Mouse (Mus musculus) right cerebral cortex, postnatal 10 days (tissue): ENCODE data around the gene Gm9913.

Experiments used
- DNase-seq, 2 experiments: peaks; one replicate each; pipeline ENCODE4 v3.0.0; 2021; ENCODE audit warnings: low spot score in 2 of 2

Gene Gm9913

DNA sequence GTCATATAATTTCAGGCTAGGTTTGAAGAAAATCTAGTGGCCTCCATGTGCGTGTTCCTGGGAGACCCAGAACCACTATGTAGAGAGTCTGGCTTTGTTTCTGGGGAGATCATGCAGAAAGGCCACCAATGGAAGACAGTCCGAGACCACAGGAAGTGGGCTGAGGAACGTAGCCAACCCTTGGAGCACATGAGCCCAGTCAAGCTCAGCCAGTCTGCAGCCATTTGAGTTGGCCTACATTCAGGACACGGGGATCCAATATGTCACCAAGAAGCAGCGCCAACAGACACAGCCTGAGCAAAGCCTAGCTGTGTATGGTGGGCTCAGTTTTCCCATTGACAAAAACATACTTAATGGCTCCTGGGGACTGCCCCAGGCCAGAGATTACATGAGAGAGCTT is 8.2 kb upstream of the Gm9913 start:
- DNase-seq = no peak

GRCm38 (mm10) chr2:125498216-125498615 is 6.7 kb upstream of the Gm9913 start:
- DNase-seq = no peak

DNA sequence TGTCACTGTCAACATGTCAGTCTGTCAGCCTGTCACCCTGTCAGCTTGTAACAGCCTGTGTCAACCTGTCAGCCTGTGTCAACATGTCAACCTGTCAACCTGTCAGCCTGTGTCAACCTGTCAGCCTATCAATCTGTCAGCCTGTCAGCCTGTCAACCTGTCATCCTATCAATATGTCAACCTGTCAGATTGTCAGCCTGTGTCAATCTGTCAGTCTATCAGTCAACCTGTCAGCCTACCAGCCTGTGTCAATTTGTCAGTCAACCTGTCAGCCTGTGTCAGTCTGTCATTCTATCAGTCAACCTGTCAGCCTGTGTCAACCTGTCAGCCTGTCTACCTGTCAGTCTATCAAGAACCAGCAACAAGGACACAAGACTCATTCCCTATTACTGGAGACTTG is 3.4 kb upstream of the Gm9913 start:
- DNase-seq = no peak

DNA sequence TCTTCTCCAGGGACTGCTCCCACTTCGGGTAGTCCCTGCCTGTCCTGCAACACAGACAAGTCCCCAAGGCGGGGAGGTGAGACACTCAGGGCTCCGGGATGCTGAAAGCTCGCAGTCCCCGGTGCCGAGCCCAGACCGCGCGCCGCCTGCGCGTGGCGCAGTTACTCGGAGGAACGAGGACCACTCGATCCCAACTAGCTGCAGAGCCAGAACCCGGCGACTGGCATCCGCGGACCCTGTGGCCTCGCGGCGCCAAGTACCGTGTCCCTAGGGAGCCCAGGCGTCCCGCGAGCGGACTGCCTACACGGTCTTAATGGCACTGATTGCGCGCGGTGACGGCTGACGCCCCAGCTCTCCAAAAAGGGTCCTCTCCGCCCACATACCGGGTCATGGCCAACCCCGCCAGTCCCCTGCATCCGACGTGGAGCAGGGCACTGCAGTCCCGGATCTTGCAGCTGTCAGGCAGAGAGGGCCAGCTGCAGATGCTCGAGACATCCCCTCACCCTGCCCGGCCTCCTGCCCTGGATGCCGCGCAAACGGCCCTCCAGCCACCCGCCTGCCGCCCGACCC is 942 bp downstream of the Gm9913 start:
- peak; percentile 69 to 71 for DNase-seq

DNA sequence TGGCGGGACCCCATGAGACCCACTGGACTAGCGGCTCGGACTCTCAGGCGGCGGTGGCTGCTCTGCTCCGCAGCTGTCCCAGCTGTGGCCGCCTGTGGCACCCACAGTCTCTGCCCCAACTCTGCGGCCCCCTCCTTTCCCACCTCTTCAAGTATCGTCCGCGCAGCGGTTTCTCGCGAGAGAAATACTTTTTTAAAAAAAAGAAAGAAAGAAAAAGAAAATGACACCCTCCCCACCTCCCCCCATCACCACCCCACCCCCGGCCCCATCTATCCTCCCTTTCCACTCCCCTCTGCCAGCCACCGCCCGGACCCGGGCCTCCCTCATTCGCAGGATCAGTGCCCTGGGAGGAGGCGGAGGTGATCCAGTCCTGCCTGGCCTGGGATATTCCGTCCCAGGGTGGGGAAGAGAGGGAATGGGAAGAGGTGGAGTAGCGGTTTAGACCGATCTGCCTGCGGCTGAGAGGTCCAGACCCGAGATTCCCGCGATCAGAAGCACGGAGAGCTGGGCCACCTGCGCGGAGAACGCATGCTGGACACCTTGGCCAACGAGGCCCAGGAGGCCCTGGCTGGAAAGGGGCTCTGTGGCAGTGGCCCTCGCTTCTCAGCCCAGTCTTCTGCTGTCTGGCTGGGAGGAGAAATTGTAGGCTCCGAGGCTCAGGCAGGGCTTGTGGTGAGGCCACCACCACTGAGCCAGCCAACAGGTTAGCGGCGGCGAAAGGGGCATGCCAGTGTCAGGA is 1.6 kb downstream of the Gm9913 start:
- DNase-seq = peak; percentile 74 to 77

DNA sequence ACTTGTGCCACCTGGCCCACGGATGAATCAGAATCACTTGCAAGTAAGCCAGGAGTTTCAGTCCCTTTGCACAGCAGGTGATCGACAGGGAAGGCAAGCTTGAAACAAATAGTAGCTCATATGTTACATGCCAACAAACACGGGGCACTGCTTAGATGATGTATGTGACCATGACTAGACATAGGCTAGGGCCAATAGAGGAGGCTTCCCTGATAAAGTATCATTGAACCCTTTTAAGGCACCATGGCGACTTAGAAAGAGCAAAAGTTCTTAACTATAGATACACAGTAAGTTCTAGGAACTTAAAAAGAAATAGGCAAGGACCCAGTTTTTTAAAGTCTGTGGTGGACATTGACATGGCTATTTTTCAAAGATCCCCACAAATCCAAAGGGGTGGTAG is 3.0 kb downstream of the Gm9913 start, which contains the start of gene Fbn1:
Gene Fbn1 (minus strand): TSS at position 101 of the 400 bp plus-strand sequence.
- DNase-seq = no peak

DNA sequence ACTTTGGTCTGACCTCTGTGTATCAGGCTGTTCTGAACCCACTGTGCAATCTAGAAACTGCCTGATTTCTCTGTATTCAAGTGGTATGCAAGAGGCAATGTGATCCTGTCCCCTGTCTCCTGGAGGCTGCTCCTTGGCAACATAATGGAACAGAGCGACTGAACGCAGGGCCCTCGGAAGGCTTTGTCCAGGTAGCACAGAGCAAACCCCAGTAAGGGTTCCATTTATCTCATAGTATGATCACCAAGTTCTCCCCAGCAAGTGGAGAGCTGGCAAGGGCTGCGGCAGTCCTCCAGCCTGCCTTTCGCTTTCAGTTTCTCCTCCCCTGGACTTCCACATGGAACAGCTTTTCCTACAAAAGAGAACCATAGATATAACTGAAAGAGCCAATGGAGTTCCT is 3.5 kb downstream of the Gm9913 start:
- no peak for DNase-seq

DNA sequence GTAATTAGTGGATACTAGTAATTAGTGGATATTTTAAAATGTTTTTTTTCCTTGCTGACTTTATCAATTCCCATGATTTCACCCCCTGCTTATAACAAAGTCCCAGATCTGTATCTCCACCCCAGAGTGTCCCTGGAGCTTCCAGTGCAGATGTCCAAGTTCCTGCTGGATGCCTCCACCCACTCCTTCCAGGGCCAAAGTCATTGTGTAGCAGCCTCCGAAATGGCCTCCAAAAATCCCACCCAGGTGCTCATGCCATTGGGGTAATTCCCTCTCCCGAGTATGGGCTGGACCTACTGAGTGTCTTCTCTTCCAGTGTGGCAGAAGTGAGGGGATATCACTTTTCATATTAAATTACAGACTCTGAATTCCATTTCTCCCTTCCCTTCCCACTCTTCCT is 5.9 kb downstream of the Gm9913 start:
- DNase-seq = no peak

- no peak for DNase-seq
These were observed 7.0 kb downstream of the Gm9913 start for GRCm38 (mm10) chr2:125511898-125512297.

GRCm38 (mm10) chr2:125512544-125512943 is 7.7 kb downstream of the Gm9913 start:
- DNase-seq = no peak

- no peak for DNase-seq
These were observed 9.5 kb downstream of the Gm9913 start for GRCm38 (mm10) chr2:125514391-125514790.

GRCm38 (mm10) chr2:125515291-125516057 is 10.6 kb downstream of the Gm9913 start:
- DNase-seq = no peak

DNA sequence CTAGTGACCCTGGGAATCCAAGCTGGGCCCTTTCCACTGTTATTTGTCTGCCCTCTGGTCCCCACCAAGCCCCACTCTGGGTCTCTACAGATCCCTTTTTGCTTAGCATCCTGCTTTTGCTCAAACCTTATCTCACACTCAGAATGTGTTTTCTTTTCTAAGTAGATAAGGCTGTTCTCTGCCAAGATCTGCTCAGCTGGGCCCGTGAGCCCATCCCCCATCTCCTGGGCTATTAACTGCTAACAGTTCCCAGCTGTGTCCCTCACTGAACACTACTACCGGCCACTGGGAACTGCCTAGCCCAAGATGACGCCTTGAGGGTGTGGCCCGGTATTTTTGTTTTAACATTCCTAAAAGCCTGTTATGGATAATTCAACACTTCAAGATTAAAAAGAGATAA is 11.7 kb downstream of the Gm9913 start:
- DNase-seq = no peak

DNA sequence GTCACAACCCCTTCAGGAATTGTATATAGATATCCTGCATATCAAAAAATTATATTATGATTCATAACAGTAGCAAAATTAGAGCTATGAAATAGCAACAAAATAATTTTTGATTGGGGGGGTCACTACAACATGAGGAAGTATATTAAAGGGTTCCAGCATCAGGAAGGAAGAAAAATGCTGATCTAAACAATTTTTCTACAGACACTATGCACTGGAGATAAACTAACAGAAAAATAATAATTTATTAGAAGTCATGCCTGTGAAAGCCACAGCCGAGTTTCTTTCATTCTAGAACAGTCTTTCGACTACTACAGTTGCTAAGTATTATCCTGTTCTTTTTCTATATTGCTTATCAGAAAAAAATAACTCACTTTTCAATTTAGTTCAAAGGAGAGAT is 20.6 kb downstream of the Gm9913 start:
- no peak for DNase-seq

DNA sequence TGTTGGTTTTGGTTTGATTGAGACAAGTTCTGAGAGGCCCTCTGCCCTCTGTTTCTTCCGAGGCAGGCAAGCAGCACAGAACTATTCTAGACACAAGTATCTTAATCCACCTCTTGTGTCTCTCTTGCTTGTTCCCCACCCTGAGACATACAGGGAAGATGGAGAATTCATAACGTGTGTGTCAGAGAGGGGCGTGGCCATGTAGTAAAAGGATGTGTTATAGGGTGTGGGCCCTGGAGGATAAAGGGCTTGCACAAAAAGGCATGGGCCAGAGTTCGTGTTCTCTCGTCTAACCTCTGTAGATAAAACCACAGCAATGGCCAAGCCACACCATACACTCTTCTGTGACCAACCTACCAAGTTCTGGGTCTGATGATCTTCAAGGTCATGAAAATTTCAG is 21.7 kb downstream of the Gm9913 start:
- DNase-seq = no peak

DNA sequence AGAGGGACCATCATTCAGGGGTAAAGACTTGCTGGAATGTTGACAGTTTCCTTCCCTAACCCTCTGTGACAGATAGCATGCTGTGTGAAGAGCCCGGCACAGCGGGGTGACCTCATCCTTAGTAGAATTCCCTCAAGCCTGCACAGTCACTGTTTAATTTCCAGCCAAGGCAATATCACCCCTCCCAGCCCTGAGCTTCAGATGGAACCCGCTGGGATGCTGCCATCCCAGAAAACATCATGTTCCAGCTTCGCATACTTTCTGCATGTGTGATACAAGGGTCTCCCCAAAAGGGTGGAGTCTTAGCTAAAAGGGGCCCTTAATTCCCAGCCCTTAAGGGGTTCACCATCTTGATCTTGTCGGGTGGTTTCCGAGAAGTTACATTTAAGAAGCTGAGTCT is 25.8 kb downstream of the Gm9913 start:
- no peak for DNase-seq

- no peak for DNase-seq
These were observed 34.8 kb downstream of the Gm9913 start for GRCm38 (mm10) chr2:125539640-125540039.

GRCm38 (mm10) chr2:125540579-125540978 is 35.7 kb downstream of the Gm9913 start:
- DNase-seq = no peak

- no peak for DNase-seq
These were observed 36.6 kb downstream of the Gm9913 start for GRCm38 (mm10) chr2:125541451-125541850.

GRCm38 (mm10) chr2:125543646-125544045 is 38.8 kb downstream of the Gm9913 start:
- no peak for DNase-seq

DNA sequence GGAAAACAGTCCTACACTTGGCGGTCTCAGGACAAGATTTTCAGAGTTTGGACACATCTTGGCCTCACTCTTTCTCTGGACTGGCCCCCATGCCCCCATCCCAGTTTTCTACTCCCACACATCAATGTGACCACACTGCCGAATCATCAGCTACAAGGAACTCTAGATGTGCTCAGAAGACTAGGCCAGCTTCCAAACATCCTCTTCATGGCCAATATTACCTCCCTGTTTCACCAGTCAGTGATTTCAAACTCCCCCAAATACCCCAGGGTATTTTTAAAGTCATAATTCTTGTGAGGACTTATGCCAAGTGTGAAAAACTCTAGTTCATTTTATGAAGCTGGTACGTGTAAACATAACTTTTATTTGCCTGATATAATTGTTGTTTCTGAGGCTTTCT is 40.1 kb downstream of the Gm9913 start:
- DNase-seq = no peak

DNA sequence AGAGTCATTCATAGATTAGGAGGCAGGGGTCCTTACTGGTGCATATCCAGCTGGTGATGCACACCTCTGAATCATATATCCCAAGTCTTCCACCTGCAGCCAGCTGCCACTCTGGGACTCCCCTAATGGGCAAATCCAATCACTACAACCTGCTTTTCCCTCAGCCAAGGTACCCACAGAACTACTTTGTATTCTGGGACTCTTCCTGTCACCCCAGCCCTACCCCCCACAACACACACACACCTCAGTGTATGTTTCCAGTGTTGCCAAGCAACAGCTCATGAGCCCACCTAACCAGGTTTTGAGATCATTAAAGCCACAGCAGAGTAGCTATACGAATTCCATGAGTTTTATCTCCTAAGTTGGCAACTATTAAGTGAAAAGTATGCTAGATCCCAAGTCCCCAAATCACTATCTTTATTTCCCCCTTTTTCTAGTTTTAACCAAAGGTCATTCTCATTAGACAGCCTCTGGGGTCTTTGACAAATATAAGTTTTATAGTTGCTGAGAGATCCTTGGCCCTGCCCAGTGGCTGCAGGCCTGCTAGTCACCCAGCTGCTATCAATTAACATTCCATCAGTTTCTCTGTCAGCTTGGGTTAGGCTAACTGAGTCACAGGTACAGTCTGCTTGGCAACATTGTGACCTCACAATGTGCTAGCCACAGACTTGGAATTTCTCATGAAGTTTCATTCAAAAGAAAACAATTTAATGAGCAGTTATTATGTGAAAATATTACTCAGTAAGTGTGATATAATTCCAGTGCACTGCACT is 44.1 kb downstream of the Gm9913 start:
- no peak for DNase-seq
